Mouse (Mus musculus) testis, postnatal 10 days (tissue): ENCODE measurements at regions not wholly inside any gene's neighbourhood (a gene's known extent, or its start where the extent isn't known, plus 50 kb on each side); places are given as distances from the start of the nearest gene placed in this dataset.
"Not testable (repeated sequence)": the region's sequence is repeated elsewhere in the genome, so short reads cannot be mapped to it uniquely, and the experiment has no call there.

Experiments
- DNase-seq: peaks from one replicate; pipeline ENCODE4 v3.0.0; 2021; ENCODE audit warnings: low spot score

DNA sequence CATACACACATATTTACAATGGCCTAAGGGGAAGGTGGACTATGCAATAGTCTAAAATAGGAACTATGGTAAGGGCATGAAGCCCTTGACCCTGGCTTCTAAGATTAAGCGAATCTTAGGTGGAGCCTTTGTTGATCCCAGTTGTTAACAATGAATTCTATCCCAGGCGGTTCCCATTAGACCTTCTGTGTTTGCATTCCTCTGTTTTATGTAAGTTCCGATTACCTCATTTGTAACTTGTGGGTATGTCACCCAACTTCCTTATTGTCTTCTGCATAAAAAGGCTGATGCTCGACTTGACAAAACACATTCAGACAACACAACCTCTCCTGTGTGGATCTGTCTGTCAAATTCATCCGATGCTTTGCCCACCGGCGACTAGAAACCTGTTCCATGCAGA is 335.6 kb downstream of the Gm11232 start:
- DNase-seq = not testable (repeated sequence)

DNA sequence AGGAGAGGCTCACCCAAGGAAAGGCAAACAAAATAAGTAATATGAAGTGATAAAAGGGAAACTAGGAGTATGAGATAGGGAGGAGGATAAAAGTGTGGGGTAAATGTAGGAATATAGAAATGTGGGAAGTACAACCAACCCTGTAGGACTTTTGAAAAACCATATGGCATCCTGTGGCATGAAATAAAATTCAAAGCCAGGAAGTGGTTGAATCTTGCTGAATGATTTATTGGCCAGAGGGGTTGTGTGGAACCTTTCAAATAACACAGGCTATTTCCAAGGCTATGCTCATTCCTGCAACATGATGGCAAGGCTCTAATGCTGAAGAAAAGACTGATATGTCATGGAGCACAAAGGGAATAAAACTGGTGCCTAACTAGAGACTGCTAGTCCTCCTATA is 347.9 kb downstream of the Gm11232 start:
- DNase-seq = no peak

DNA sequence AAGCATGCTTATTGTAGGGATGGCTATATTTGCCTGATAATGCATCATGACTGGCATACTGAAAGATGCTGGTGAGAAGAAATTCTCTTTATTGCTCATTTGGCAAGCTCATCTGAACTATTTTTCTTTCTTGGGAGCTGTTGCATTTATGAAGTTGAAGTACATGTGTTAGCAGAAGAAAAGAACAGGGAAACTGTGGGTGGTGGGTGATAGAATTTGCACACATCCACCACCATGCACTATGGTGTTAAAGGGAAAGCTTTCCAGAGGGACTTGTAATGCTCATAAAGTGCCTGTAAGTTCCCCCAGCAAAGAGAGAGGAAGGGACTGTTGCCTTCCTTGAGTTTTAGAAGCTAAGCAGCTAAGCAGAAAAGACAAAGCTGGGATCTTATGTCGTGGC is 367.3 kb downstream of the Gm11232 start:
- DNase-seq = no peak

DNA sequence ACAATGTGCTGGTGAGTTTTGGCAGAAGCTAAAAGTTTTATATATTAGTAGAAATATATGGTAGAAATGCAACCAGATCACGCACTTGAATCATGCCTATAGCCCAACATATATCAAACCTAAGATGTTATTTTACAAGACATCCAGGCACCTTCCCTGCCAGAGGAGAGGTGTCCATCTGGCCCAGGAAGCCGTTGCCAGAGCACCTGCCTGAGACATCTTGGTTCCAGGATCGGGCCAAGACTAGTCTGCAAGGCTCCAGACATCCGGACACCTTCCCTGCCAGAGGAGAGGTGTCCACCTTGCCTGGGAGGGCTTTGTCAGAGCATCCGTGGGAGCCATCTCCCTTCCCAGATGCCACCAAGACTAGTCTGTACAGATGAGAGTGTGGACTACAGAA is 388.5 kb downstream of the Gm11232 start:
- no peak for DNase-seq

DNA sequence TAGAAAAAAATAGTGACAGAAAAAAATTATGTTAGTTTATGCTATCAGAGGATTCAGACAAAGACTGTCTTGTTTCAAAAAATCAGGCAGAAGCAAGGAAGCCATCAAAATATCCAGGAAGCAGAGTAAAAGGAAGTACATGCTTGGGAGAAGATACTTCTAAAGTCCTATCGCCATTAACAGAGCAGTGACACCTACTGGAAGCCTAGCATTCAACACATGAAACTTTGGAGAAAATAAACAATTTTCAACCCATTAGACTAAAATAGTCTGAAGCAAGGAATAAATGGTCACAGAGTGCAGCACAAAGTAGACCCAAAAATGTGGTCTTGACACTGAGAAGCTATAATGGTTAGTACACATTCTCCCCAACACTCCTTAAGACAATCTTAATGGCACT is 394.0 kb downstream of the Gm11232 start:
- DNase-seq = no peak

DNA sequence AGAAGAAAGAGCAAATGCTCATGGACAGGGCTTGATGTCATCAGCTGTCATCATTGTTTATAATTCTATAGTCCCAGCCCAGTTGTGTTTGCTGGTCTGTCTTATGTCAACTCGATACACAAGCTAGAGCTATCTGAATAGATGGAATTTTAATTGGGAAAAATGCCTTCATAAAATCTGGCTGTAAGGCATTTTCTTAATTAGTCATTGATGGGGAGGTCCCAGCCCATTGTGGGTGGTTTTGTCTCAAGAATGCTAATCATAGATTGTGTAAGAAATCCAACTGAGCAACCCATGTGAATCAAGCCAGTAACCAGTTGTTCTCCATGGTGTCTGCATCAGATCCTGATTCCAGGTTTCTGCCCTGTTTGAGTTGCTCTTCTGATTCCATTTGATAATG is 400.1 kb downstream of the Gm11232 start:
- no peak for DNase-seq

DNA sequence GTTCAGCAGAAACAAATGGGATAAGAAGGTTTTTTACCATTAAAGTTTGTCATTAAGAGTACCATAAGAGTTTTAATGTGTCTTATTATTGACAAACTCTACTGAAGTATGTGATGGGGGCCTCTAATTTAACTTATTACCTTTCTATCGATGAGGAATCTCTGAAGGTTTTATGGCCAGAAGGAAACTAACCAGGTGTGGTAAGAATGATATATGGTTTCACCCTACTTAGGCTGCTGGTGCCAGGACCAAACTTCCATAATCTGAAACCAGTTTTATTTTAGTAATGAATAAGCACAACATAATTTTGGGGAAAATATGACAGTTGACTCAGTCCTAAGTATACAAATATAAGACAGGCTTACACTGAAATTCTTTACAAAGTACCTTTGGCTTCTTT is 401.1 kb downstream of the Gm11232 start:
- DNase-seq = no peak

DNA sequence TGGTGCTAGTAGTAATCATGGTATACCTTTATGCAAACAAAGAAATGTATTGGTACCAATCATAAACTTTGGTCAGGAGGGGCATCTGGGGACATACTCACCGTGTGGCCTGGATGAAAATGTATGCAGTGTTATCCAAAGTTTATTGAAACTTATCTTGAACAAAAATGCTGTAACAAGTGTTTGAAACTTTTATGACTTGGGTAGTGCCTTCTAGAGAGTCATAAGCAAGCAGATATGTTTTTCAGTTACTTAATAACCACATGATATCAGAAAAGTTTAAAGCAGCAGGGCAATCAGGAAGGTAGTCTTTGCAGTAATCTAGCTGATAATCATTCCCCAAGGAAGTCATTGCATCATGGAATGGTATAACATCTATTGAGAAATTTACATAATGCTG is 401.5 kb downstream of the Gm11232 start:
- DNase-seq = no peak

DNA sequence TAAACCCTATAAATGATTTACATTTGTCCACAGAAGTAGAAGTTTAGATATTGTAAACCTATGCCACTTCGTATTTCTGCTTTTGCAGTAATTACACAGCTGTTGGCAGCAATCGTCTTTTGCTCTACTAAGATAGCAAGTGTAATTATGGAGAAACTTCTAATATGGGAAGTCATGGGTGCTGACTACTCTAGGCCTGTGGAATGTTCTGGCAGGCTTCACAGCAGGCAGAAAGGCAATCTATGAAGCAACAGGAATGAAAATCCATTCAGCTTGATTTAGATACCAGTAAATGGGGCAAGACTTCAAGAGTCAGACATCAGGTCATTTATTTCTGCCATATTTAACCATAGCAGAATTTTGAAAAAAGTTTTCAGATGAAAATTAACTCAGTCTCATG is 405.9 kb downstream of the Gm11232 start:
- DNase-seq = no peak

DNA sequence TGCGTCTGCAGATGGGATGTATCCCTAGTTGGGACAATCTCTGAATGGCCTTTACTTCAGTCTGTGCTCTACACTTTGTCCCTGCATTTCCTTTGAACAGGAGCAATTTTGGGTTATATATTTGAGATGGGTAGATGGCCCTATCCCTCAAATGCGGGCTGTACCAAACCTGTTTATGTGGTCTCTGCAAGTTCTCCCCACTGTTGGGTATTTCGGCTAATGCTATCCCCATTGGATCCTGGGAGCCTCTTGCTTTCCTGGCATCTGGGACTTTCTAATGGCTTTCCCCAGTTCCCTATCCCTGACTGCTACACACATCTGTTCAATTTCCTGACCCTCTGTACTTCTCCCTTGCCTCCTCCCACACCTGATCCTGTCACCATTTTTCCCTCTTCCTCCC is 414.7 kb downstream of the Gm11232 start:
- no peak for DNase-seq

DNA sequence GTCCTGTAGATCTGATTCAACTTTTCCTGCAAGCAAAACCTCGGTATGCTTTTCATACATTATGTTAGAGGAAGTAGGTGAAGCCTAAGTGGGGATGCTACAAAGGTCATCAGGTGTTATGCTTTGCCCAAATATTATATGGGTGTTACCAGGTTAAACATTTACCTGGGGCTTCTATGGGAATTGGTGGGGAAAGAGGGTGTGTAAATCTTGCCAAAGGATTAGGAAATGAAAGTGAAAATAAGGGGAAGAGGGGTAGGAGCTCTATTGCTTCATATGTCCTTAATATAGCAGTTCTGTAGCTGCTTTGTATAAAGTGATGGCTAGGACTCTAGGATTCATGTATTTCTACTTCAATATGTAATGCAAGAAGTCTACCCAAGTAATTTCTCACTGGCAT is 419.2 kb downstream of the Gm11232 start:
- DNase-seq = no peak

DNA sequence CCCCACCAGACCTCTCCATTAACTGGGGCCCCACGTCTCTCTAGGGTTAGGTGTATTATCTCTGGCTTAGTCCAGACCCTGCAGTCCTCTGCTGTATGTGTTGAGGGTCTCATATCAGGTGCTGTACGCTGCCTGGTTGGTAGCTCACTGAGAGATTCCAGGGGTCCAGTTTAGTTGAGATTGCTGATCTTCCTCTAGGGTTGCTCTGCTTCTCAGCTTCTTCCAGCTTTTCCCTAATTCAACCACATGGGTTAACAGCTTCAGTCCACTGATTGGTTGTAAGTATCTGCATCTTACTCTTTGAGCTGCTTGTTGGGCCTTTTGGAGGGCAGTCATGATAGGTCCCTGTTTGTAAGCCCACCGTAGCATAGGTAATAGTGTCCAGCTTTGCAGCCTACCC is 425.1 kb downstream of the Gm11232 start:
- DNase-seq = no peak

DNA sequence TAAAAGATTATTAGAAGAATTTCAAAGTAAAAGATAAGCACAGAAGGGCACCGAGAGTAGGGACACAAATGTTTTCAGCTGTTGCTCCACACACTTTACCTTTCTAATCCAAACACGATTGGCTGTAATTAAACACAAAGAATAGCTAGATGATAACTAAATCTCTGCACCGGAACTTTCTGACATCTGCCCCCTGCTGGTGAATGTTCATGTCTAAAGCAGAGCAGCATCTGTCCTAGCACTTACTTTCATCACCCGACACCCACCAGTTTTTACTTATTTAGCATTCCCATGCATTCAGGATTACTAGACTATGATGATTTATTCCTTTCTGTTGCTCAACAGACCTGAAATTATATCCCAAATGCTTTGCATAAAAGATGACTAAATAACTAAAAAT is 425.7 kb downstream of the Gm11232 start:
- peak; percentile 53 for DNase-seq

DNA sequence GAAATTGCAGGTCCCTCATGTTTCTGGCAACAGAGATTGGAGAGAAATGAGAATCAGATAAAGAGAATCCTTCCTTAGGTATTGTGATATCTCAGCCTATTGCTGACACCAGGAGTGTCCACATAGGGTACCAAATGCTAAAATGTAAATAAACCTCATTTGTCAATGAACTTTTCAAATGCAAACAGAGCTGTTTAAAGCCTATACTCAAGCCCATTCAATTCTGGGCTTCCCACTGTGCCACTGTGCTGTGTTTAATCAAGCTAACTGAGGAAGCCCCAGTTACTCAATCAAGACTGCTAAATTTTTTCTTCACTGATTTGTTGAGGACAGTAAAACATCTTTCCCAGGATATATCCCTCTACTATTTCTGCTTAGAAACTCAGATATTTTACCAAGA is 441.2 kb downstream of the Gm11232 start:
- DNase-seq = no peak

DNA sequence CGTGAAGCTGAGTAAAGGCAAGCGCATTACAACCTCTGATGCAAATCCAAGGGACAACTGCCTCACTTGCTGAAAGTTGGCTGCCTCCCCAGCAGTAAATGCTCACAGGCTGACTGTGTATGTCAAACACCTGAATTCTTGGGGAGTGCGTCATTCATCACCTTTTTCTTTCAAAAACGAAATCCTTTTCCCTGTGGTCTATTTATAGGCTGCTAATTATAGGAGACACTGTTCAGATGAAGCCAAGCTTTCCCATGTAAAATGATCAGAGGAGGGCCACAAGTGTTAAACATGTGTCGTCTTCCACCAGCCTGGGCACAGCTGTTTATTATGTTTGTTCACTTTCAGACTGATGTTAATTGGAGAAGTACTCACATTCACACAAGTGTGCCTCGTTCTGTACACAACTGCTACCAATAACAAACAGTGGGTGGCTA is 450.6 kb downstream of the Gm11232 start:
- DNase-seq = no peak

DNA sequence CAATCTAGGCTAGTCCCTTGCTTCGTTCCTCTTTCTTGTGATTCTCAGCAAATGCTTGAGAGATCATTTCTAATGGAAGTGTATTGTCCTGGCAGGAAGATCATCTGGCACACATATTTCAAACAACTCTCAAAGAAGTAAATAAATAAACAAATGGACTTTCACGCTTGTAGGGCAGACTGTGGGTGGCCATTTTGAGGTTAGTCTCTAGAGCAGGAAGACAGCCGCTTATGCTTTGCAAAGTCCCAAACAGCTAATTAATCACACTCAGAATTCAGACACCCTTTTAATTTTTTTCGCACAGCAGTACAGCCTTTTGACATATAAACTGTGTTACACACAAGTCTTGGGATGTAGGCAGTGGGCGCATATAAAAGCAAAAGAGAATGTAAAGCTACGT is 451.1 kb downstream of the Gm11232 start:
- DNase-seq = no peak

DNA sequence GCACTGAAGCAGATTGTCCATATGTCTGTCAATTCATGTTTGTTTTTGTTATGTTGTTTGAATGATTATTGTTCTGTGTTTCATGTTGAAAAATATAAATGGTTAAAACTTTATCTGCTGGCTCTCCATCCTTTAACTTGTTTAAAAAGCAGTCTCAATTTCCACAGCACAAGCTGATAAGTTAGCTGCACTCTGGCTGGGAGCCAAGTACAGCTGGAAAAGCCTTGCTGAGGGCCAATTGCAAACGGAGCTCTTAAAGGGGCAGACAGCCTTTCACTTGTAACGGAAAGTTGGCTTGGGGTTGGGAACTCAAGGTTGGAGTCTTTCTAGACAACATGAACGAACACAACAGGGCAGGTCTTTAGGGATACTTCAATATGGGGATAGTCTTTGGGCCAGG is 462.0 kb downstream of the Gm11232 start:
- DNase-seq = peak; percentile 38

DNA sequence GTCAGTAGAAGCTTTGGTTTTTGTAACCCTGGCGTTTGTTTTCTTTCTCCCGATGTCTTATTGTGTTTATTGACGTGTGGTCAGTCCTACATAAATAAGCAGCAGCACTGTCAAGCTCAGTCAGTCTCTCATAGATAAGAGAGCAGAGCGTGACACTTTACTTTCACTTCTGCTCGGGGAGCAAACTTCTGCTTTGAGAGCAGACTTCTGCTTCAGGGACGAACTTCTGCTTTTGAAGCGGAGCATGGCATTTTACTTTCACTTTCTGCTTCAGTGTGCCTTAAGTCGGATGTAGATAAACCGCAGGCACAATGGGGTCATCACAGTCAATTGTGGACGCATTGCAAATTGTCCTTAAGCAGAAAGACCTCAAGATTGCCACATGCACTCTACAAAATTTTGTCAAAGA is 466.0 kb downstream of the Gm11232 start:
- no peak for DNase-seq

DNA sequence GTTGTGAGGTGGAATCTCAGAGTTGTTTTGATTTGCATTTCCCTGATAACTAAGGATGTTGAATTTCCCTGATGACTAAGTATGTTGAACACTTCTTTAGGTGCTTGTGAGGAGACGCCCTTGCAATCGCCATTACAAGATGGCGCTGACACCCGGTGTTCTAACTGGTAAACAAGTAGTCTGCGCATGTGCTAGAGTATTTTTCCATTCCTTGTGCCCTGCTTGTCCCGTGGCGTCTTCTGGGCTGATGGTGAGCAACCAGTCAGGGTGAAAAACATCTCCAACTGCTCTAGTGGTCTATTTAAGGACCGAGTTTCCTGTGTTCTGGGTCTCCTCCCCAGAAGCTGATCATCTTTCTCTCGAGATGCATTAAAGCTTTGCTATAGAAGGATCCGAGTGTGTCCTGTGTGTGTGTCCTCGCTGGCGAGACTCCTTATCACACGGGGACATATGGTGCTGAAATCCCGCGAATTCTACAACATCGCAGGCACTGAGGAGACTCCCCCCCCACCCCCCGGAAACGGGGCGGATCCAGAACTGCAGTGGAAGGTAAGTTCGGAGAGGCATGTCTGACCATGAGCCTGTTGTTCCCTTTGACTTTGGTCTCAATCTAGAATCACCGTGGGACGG is 466.5 kb downstream of the Gm11232 start:
- DNase-seq = peak; percentile 42

DNA sequence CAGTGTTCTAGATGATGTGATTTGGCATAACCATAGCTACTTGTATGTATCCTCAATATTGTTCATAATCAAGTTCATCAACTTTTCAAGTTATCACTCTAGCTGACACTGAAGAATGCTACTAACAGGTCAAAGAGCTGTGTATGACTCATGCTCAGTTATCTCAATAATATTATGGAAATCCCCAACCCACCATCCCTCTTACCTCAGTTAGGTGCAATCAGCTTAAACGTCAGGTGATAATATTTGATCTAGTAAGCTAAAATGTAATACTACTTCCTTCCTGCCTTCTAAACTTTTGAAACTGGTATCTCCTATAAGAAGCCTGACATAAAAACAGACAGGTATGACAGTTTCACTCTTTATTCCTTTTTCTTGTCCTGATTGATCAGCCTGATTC is 474.6 kb downstream of the Gm11232 start:
- DNase-seq = no peak

DNA sequence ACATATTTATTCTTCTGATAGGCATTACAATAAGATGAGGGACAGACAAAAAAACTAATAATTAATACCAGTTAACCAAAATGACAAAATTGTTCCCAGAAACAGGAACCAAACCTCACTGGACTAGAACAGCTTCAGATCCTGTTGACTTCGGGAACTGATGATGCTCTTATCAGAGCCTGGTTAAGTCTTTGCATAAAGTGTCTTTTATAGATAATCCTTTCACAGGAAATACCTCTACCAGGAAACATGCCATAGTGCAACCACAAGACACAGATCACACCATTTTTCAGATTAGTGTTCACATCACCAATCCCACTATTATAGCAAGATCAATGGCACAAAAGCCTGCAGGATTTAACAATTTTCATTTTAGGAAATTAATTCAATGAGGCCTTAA is 478.1 kb downstream of the Gm11232 start:
- no peak for DNase-seq

DNA sequence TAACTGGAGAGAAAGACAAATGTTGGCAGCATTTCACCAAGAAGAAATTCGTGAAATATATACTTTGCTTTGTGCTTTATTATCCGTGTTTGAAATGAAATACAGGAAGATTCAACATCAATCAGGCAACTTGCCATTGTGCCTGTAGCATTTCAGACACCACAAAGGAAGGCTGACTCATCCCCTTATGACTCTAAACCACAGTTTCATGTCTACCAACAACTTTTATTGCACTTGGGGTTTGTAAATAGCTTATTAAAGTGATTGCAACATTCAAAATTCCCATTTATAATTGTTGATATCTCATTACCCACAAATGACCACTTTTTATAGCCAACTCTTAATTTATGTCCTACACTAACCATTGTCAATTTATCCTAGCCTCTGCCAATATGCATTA is 497.9 kb downstream of the Gm11232 start:
- DNase-seq = no peak

DNA sequence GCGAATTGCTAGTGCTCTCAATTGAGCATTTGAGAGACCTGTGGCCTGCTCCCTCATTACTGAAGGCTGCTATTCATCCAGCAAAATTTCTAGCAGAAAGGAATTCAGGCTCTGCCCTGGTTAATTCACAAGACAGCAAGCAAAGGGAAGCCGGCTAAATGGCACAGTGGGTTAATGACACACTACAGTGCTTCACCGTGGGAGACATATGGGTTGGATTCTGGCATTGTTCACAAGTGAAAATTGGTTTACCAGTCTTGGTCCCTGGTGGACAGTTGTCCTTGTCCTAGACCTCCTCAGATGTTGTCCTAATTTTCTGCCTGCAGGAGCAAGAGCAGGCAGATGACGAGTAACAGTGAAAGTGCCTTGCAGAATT is 527.3 kb downstream of the Gm11232 start:
- no peak for DNase-seq

DNA sequence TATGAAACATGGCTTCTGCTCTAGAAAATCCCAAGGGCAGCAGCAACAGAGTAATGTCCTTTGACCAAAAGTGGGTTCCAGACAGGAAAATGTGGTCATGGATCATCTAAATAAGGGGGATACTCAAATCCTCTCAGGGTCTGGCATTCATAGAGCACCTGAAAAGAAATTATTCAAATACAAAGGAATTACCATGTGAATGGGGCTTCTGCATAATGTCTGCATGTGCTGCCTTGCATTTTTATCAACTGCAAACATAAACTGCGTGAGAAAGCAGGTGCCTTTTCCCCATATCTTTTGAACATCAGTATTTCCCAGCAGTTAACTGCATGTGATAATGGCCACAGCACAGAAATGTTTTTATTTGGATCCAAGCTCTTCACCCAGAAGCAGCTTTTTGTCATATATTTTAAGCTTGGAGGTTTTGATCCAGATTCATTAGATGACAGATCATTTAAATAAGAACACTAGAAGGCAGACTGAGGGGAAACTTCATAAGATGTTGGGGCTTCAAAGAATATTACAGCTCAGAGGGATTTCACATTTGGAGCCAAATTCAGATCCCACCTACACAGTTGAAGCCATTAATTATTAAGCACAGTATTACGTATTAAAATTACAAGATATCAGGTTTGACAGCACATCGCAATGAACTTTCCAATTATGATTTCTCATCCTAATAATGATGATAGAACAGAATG is 527.8 kb downstream of the Gm11232 start:
- DNase-seq = no peak
